Mouse (Mus musculus): ENCODE data around the gene Tcf12. TPM values are rescaled to one million over a fixed set of nuclear protein-coding genes. Genes with fewer than 3 reads are reported as not detected.

Tcf12 gene
- polyA plus RNA-seq, 1 experiment from 2014 or later, result 103 TPM

DNA sequence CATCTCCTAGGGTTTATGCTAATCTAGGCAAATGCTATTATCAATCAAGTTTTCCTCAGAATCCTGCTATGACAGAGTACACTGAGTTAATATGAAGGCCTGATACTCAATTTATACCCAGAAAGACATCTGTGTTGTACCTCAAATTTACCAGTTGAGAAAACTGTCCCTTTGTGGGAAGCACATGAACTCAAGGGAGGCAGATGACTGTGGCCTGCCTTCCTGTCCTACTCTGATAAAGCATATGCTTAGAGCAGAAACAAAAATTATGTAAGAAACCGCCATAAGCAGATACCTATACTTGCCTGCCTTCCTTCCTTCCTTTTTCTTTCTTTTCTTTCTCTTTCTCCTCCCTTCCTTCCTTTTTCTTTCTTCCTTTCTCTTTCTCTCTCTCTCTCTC lies 261.4 kb downstream of the Tcf12 start:
- H3K36me3 ChIP-seq (ENCODE audit: insufficient read depth), result peaks cover 86% of the 10 kb centered on the region
- ATAC-seq (ENCODE audit: insufficient read depth) (no peak), DNase-seq (no peak)
- H3K27me3 ChIP-seq (ENCODE audit: insufficient read depth, low read length), result no peaks in the 10 kb centered on the region
- no peak overlapping the region for H3K4me2 ChIP-seq
- H3K9me3 ChIP-seq (ENCODE audit: low read depth, low read length), result no peaks in the 10 kb centered on the region
- no peak overlapping the region for H3K4me3 ChIP-seq (ENCODE audit: low read depth, low read length)
- H3K27ac ChIP-seq (ENCODE audit: low read depth), result no peak overlapping the region
- 91% methylated on average over 1 of the region's 1 CpGs for WGBS
- H3K9ac ChIP-seq, result no peak overlapping the region
- TF ChIP-seq CTCF (IDR thresholded peaks at IDR 0.05; ENCODE audit: low read depth), result no peak
- no peaks in the 10 kb centered on the region for H3K4me1 ChIP-seq (ENCODE audit: insufficient read depth)

DNA sequence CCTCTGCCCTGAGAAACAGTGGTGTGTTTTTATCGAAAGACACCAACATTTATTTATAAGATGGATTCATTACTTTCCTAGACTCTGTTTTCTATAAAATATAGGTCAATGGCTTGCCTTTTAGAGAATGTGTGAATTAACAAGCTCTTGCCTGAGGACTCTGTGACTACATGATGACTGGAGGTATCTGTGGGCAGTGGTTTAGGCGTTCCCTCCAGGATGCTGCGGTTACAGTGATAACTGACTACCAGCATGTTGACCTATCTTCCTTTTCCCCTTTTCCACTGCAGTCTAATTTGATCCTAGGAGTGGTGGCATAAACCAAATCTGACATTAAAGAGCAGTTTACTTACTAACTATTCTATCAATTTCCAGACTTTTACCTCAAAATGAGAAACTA lies 263.3 kb downstream of the Tcf12 start:
- H3K4me1 ChIP-seq (ENCODE audit: insufficient read depth), result no peaks in the 10 kb centered on the region
- no peaks in the 10 kb centered on the region for H3K9me3 ChIP-seq (ENCODE audit: low read depth, low read length)
- no peak overlapping the region for H3K4me3 ChIP-seq (ENCODE audit: low read depth, low read length)
- no peaks in the 10 kb centered on the region for H3K27me3 ChIP-seq (ENCODE audit: insufficient read depth, low read length)
- peaks cover 80% of the 10 kb centered on the region for H3K36me3 ChIP-seq (ENCODE audit: insufficient read depth)
- DNase-seq (no peak), ATAC-seq (ENCODE audit: insufficient read depth) (no peak)
- H3K27ac ChIP-seq (ENCODE audit: low read depth), result no peak overlapping the region
- TF ChIP-seq CTCF (IDR thresholded peaks at IDR 0.05; ENCODE audit: low read depth), result no peak
- H3K9ac ChIP-seq, result no peak overlapping the region
- H3K4me2 ChIP-seq, result no peak overlapping the region
- 89% methylated on average over 3 of the region's 3 CpGs for WGBS

DNA sequence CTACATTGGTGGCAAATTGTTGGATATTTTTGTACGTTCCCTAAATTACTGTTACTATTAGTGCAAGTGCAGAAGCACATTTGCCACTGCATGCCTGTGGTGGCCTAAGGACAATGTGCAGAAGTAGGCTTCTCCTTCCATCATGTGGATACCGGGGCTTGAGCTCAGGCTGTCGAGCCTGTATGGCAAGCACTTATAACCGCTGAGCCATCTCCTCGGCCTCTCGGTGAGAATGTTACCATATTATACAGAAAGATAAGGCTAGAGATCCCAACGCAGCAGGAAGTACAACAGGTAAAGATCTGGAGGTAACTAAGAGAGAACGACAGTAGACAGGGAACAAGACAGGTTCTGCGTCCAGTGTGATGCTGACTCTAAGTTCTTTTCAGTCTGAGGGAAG lies 263.8 kb downstream of the Tcf12 start:
- Histone ChIP-seq H3K27me3 (ENCODE audit: insufficient read depth, low read length) (no peaks in the 10 kb centered on the region), H3K9ac (no peak overlapping the region), H3K36me3 (ENCODE audit: insufficient read depth) (peaks cover 77% of the 10 kb centered on the region), H3K27ac (ENCODE audit: low read depth) (no peak overlapping the region), H3K4me2 (no peak overlapping the region), H3K9me3 (ENCODE audit: low read depth, low read length) (no peaks in the 10 kb centered on the region), H3K4me1 (ENCODE audit: insufficient read depth) (no peaks in the 10 kb centered on the region), H3K4me3 (ENCODE audit: low read depth, low read length) (no peak overlapping the region)
- TF ChIP-seq CTCF (IDR thresholded peaks at IDR 0.05; ENCODE audit: low read depth), result no peak
- no peak for DNase-seq
- 94% methylated on average over 9 of the region's 9 CpGs for WGBS
- ATAC-seq (ENCODE audit: insufficient read depth), result no peak

DNA sequence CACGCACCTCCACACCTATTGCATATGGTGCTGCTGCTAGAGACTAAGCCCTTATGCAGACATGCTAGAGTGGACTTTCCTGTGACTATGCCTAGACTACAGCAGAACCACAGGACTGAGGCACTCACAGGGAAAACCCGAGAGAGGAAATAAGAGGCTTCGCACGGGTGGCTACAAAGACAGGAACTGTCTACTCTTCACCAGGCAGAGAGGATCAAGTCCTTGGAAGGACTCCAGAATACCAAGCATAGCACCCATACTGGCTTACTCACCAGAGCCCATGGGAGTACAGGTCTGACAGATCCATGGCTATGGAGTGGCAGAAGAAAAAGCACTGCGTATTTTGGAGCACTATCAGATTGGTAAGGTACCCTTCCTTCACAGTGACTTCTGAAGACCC lies 269.8 kb downstream of the Tcf12 start:
- Histone ChIP-seq H3K4me3 (ENCODE audit: low read depth, low read length) (no peak overlapping the region), H3K36me3 (ENCODE audit: insufficient read depth) (peaks cover 50% of the 10 kb centered on the region), H3K4me1 (ENCODE audit: insufficient read depth) (no peaks in the 10 kb centered on the region), H3K9me3 (ENCODE audit: low read depth, low read length) (no peaks in the 10 kb centered on the region), H3K4me2 (no peak overlapping the region), H3K9ac (no peak overlapping the region), H3K27ac (ENCODE audit: low read depth) (no peak overlapping the region), H3K27me3 (ENCODE audit: insufficient read depth, low read length) (no peaks in the 10 kb centered on the region)
- WGBS, result 90% methylated on average over 5 of the region's 5 CpGs
- DNase-seq (no peak), ATAC-seq (ENCODE audit: insufficient read depth) (no peak)
- no peak for TF ChIP-seq CTCF (IDR thresholded peaks at IDR 0.05; ENCODE audit: low read depth)

DNA sequence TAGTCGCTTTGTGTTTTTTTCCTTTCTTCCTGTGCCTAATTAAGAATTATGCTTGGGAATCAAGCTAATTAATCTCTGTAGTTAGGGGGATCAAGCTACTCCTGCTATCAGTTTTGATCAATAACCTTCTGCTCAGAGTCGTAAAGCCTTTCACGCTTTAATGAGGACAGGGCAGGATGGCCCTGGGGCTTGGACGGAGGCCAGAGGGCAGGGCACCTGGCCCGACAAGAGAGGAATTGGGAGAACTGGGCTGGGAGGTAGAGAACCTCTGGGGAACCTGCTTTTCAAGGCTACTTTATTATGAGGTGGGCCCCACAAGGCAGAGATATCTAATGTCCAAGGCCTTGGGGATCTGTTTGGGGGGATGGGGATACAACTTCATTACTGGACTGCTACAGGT lies 274.3 kb downstream of the Tcf12 start:
- H3K36me3 ChIP-seq (ENCODE audit: insufficient read depth), result peaks cover 14% of the 10 kb centered on the region
- no peak for TF ChIP-seq CTCF (IDR thresholded peaks at IDR 0.05; ENCODE audit: low read depth)
- DNase-seq (no peak), ATAC-seq (ENCODE audit: insufficient read depth) (no peak)
- H3K4me3 ChIP-seq (ENCODE audit: low read depth, low read length), result no peak overlapping the region
- H3K9ac ChIP-seq, result no peak overlapping the region
- no peak overlapping the region for H3K27ac ChIP-seq (ENCODE audit: low read depth)
- no peaks in the 10 kb centered on the region for H3K27me3 ChIP-seq (ENCODE audit: insufficient read depth, low read length)
- H3K9me3 ChIP-seq (ENCODE audit: low read depth, low read length), result no peaks in the 10 kb centered on the region
- no peak overlapping the region for H3K4me2 ChIP-seq
- WGBS, result 52% methylated on average over 5 of the region's 5 CpGs
- peaks cover 10% of the 10 kb centered on the region for H3K4me1 ChIP-seq (ENCODE audit: insufficient read depth)

DNA sequence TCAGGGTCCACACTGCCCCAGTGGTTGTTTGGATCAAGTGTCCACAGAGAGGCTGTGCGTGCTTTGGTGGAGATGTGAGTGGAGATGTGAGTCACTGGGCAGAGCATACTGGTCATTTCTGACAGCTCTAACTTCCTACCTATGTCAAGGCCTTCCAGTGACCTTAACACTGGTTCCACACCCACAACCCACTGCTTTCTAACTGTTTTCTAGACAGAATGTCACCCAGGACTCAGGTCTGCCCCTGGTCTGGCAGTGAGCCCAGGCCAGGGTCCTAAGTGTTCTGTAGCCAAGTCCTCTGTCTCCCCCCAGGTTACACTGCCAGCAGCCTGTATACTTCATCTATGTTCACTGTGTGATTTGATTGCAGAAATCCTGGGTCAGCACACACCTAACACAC lies 275.3 kb downstream of the Tcf12 start:
- H3K9me3 ChIP-seq (ENCODE audit: low read depth, low read length), result no peaks in the 10 kb centered on the region
- no peak overlapping the region for H3K9ac ChIP-seq
- peaks cover 10% of the 10 kb centered on the region for H3K4me1 ChIP-seq (ENCODE audit: insufficient read depth)
- 0 out of 2 replicates have a peak, but pooled peaks cover 5% of the 10 kb centered on the region for H3K36me3 ChIP-seq (ENCODE audit: insufficient read depth)
- H3K4me3 ChIP-seq (ENCODE audit: low read depth, low read length), result no peak overlapping the region
- no peak for ATAC-seq (ENCODE audit: insufficient read depth)
- no peak for TF ChIP-seq CTCF (IDR thresholded peaks at IDR 0.05; ENCODE audit: low read depth)
- no peak for DNase-seq
- H3K27me3 ChIP-seq (ENCODE audit: insufficient read depth, low read length), result no peaks in the 10 kb centered on the region
- peak overlapping the region; percentile 24; the same call in 1 of the 2 replicates for H3K27ac ChIP-seq (ENCODE audit: low read depth)
- no peak overlapping the region for H3K4me2 ChIP-seq
- WGBS, result 78% methylated on average over 1 of the region's 1 CpGs

DNA sequence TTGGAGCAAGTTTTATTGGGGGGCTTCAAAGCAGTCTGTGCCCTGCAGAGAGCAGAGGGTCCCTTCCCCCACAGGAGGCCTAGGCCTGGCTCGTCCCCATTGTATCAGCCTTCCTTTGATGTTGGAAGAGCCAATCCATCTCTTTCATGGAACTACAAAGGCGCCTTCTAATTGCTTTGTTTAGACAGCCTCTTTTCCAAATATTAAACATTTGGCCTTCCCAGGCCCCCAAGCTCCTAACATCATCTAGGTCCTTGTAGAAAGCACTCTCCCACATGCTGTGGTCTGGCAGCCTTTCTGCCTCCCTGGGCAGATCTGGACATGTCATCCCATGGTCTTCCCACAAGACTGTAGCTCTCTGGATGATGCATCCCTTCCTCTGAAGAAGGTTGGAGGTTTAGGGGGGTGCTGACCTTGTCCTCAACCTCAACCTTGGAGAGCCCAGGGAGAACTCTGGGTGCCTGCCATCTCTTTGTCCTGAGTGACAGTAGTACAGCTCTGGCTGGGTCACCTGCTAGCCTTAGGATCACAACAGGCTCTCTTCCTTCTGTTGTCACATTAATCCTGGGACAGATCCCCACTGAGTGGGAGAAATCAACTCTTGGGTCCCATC lies 276.4 kb downstream of the Tcf12 start:
- 16% methylated on average over 2 of the region's 2 CpGs for WGBS
- Histone ChIP-seq H3K9ac (no peak overlapping the region), H3K27ac (ENCODE audit: low read depth) (peak overlapping the region; percentile 55; the same call in 1 of the 2 replicates), H3K9me3 (ENCODE audit: low read depth, low read length) (no peaks in the 10 kb centered on the region), H3K4me3 (ENCODE audit: low read depth, low read length) (no peak overlapping the region), H3K4me1 (ENCODE audit: insufficient read depth) (peaks cover 10% of the 10 kb centered on the region), H3K4me2 (no peak overlapping the region), H3K36me3 (ENCODE audit: insufficient read depth) (no peaks in the 10 kb centered on the region), H3K27me3 (ENCODE audit: insufficient read depth, low read length) (no peaks in the 10 kb centered on the region)
- no peak for TF ChIP-seq CTCF (IDR thresholded peaks at IDR 0.05; ENCODE audit: low read depth)
- ATAC-seq (ENCODE audit: insufficient read depth), result peak; percentile 68
- peak; percentile 79 for DNase-seq

All from lung, embryonic 14.5 days (tissue).